In genomic region chr2:105458643-105459042, GRCm38 (mm10) we compare ENCODE assay signal across 24 mouse cellular contexts.
"Had no signal": no experiment of that assay in that cellular context is flagged by ENCODE, and none has a peak within 500 bp of the region (broad histone marks: within the 10 kb centered on the region; RNA-seq: fewer than 3 reads in every experiment).

No protein-coding gene starts in this region.

- H3K4me3 ChIP-seq: embryonic facial prominence, embryonic 12.5 days; embryonic facial prominence, embryonic 13.5 days; embryonic facial prominence, embryonic 15.5 days; erythroblast, embryonic 14.5 days; forebrain, embryonic 10.5 days; forebrain, embryonic 12.5 days; forebrain, embryonic 13.5 days; forebrain, embryonic 15.5 days; gastrocnemius, adult 2 months; heart, adult 2 months; heart, embryonic 10.5 days had no signal

- H3K9ac ChIP-seq: embryonic facial prominence, embryonic 12.5 days; embryonic facial prominence, embryonic 13.5 days; embryonic facial prominence, embryonic 15.5 days; forebrain, embryonic 12.5 days; forebrain, embryonic 13.5 days; forebrain, embryonic 15.5 days; forebrain, postnatal 0 days had no signal

- H3K36me3 ChIP-seq: embryonic facial prominence, embryonic 12.5 days; embryonic facial prominence, embryonic 13.5 days; embryonic facial prominence, embryonic 15.5 days; forebrain, embryonic 10.5 days; forebrain, embryonic 12.5 days; forebrain, embryonic 15.5 days; heart, embryonic 10.5 days had no signal

- H3K9me3 ChIP-seq: embryonic facial prominence, embryonic 12.5 days; embryonic facial prominence, embryonic 13.5 days; embryonic facial prominence, embryonic 15.5 days; forebrain, embryonic 10.5 days; forebrain, embryonic 12.5 days; forebrain, embryonic 13.5 days; forebrain, embryonic 15.5 days; heart, embryonic 10.5 days had no signal

- H3K4me2 ChIP-seq: embryonic facial prominence, embryonic 12.5 days; embryonic facial prominence, embryonic 13.5 days; embryonic facial prominence, embryonic 15.5 days; forebrain, embryonic 12.5 days; forebrain, embryonic 13.5 days; forebrain, embryonic 15.5 days had no signal

- H3K27ac ChIP-seq: embryonic facial prominence, embryonic 12.5 days; embryonic facial prominence, embryonic 13.5 days; embryonic facial prominence, embryonic 15.5 days; forebrain, embryonic 10.5 days; forebrain, embryonic 12.5 days; forebrain, embryonic 13.5 days; forebrain, embryonic 15.5 days; gastrocnemius, adult 2 months; heart, adult 2 months; heart, embryonic 10.5 days had no signal

- H3K27me3 ChIP-seq: embryonic facial prominence, embryonic 12.5 days; forebrain, embryonic 13.5 days; forebrain, embryonic 15.5 days had no signal

- H3K4me1 ChIP-seq: embryonic facial prominence, embryonic 13.5 days; embryonic facial prominence, embryonic 15.5 days; forebrain, embryonic 12.5 days; forebrain, embryonic 13.5 days; forebrain, embryonic 15.5 days had no signal

- DNase-seq: cerebellum, adult 9-10 months; cerebellum, adult 9-11 months; cerebellum, postnatal 10 days; cerebellum, postnatal 14 days; cerebellum, postnatal 25 days; cerebellum, postnatal 36 days; embryo, embryonic 11 days; forebrain, postnatal 0 days; gastrocnemius, adult 2 months; gastrocnemius, postnatal 10 days; gastrocnemius, postnatal 14 days; gastrocnemius, postnatal 25 days; gastrocnemius, postnatal 36 days; heart, adult 18-20 months; heart, adult 2 months had no signal
